Mouse (Mus musculus): ENCODE measurements around the gene Cisd3. TPM values are rescaled to one million over a fixed set of nuclear protein-coding genes. Genes with fewer than 3 reads are reported as not detected.
"Not testable (repeated sequence)": the region's sequence is repeated elsewhere in the genome, so short reads cannot be mapped to it uniquely, and the experiment has no call there.

Gene Cisd3
- 23.8 and 25.6 TPM in 2 replicates for polyA plus RNA-seq (2015; fragmentation: Nextera tagmentation; extraction: Ambion mirVana)

DNA sequence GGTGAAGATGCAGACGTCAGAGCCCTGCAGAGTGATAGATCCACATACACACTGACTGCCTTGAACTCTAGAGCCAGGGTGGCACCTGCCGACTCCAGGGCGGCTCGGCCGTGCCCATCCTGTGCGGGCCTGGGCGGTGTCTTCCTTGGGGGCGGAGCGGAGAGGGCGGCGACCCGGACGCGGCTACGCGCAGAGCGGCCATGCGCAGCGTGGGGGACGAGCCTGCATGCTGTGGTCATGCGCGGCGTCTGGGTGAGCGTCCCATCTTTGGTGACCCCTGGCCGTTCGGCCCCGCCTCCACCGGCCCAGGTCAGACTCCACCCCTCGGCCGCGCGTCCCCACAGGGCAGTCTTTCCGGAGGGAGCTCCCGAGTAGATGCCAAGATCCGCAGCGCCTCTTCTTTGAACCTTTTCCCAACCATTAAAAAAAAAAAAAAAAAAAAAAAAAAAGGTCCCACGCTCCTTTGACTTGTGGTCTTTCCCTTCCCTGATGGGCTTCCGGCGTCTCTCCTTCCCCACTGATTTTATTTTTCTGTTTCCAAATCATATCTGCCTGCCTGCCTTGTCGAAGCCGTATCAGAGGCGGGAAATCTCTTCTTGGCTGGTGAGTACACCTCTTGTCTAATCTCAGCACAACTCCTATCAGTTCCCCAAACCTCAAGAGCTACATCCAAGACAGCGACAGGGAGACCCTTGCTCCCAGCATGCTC is at the start of gene Cisd3:
Gene Cisd3, plus strand, starts transcription at position 214 of the 709 bp plus-strand sequence.
- Histone ChIP-seq H3K27me3 (no peaks in the 10 kb centered on the region), H3K27ac (peak within 1 kb of the TSS; percentile 62), H3K9ac (peak within 1 kb of the TSS; percentile 73), H3K4me1 (replicated peaks) (peaks cover 27% of the 10 kb centered on the region), H3K4me3 (peak within 1 kb of the TSS; percentile 44), H3K36me3 (peaks cover 54% of the 10 kb centered on the region), H3K9me3 (no peaks in the 10 kb centered on the region), H3K4me2 (peak within 1 kb of the TSS; percentile 87)
- 1% methylated on average over 43 of the region's 43 CpGs for WGBS
- ATAC-seq (ENCODE audit: low FRiP score), result peak; percentile 78

DNA sequence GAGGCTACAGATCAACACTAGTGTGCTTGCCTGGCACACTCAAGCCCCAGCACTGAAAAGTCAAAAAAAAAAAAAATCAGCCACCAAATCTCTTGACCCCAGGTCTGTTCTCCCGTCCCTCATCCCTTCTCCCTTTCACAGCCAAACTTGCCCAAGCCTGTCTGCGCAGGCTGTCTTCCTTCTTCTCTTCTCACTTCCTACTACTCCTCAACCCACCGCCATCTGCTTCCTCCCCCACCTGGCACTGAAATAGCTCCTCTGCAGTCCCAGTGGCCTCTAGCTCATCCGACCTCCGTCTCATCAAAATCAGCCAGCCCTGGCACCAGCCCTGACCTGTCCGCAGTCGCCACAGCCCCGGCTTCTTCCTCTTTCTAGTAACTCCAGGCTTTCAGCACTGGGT is 44.0 kb upstream of the Cisd3 start:
- 66% methylated on average over 8 of the region's 8 CpGs for WGBS
- no peak for ATAC-seq (ENCODE audit: low FRiP score)
- Histone ChIP-seq H3K9me3 (no peaks in the 10 kb centered on the region), H3K9ac (no peak overlapping the region; the same call in 1 of the 2 replicates), H3K36me3 (no peaks in the 10 kb centered on the region), H3K4me2 (no peak overlapping the region), H3K4me1 (replicated peaks) (no peaks in the 10 kb centered on the region), H3K27ac (no peak overlapping the region), H3K4me3 (no peak overlapping the region), H3K27me3 (0 out of 2 replicates have a peak, but pooled peaks cover 5% of the 10 kb centered on the region)

DNA sequence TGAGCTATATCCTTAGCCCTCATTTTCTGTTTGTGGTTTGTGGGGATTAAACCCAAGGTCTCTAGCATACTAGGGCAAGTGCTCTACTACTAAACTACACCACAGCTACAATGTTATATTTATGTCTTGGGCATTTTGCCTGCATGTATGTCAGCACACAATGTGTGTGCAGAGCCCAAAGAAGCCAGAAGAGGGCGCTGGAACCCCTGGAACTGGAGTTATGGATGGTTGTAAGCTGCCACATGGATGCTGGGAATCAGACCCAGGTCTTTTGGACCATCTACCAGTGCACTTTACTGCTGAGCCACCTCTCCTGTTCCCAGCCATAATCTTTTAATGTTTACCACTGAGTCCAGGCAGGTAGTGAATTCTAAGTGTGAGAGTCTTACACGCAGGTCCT is 42.9 kb upstream of the Cisd3 start:
- no peak overlapping the region for H3K9ac ChIP-seq
- H3K4me3 ChIP-seq, result no peak overlapping the region
- no peak for ATAC-seq (ENCODE audit: low FRiP score)
- no peaks in the 10 kb centered on the region for H3K36me3 ChIP-seq
- 0 out of 2 replicates have a peak, but pooled peaks cover 5% of the 10 kb centered on the region for H3K27me3 ChIP-seq
- no peaks in the 10 kb centered on the region for H3K9me3 ChIP-seq
- no peak overlapping the region for H3K27ac ChIP-seq
- WGBS, result 42% methylated on average over 2 of the region's 2 CpGs
- no peak overlapping the region for H3K4me2 ChIP-seq
- no peaks in the 10 kb centered on the region for H3K4me1 ChIP-seq (replicated peaks)

DNA sequence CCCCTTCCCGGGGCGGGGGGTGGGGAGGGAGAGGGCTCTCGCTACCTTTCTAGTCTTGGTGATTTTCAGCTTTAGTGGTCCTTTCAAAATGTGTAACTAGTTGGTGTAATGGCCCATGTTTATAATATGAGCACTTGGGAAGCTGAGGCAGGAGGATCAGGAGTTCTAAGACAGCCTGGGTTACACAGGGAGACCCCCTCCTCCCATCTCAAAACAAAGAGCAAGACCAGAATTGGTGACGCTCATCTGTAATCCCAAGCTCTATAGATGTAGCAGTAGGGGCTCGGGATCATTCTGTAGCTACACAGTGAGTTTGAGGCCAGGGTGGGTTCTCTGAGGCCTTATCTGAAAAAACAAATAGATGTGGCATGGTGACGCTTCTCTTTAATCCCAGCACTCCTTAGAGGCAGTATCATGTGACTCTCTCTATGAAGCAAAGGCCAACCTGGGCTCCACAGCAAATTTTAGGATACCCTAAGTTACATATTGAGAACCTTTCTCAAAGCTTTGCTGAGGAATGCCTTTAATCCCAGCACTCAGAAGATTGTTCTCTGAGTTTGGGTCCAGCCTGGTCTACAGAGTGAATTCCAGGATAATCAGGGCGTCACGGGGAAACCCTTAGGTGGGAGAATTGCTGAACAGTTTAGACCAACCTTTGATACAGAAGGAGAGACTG is 42.1 kb upstream of the Cisd3 start:
- Histone ChIP-seq H3K4me1 (replicated peaks) (no peaks in the 10 kb centered on the region), H3K4me3 (no peak overlapping the region), H3K36me3 (no peaks in the 10 kb centered on the region), H3K27me3 (0 out of 2 replicates have a peak, but pooled peaks cover 5% of the 10 kb centered on the region), H3K4me2 (no peak overlapping the region), H3K9me3 (no peaks in the 10 kb centered on the region), H3K27ac (no peak overlapping the region), H3K9ac (no peak overlapping the region)
- 87% methylated on average over 8 of the region's 8 CpGs for WGBS
- ATAC-seq (ENCODE audit: low FRiP score), result no peak

DNA sequence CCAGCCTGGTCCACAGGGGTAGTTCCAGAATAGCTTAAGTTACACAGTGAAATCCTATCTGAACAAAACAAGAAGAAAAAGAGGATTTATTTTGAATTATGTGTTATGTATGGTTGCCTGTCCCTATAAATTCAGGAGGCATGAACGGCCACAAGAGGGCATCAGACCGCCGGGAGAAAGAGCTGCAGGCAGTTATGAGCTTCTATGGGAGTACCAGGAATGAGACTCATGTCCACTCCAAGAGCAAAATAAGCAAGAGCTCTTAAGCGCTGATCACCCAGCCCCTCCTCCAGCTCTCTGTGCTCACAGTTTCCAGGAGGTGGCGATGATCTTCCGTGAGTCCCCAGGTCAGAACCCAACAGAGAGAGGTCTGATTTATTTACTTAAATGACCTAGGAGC is 40.8 kb upstream of the Cisd3 start:
- Histone ChIP-seq H3K36me3 (no peaks in the 10 kb centered on the region), H3K27me3 (0 out of 2 replicates have a peak, but pooled peaks cover 5% of the 10 kb centered on the region), H3K27ac (no peak overlapping the region), H3K4me1 (replicated peaks) (no peaks in the 10 kb centered on the region), H3K4me3 (no peak overlapping the region), H3K9ac (no peak overlapping the region), H3K9me3 (no peaks in the 10 kb centered on the region), H3K4me2 (no peak overlapping the region)
- no peak for ATAC-seq (ENCODE audit: low FRiP score)
- WGBS, result 3% methylated on average over 6 of the region's 6 CpGs

DNA sequence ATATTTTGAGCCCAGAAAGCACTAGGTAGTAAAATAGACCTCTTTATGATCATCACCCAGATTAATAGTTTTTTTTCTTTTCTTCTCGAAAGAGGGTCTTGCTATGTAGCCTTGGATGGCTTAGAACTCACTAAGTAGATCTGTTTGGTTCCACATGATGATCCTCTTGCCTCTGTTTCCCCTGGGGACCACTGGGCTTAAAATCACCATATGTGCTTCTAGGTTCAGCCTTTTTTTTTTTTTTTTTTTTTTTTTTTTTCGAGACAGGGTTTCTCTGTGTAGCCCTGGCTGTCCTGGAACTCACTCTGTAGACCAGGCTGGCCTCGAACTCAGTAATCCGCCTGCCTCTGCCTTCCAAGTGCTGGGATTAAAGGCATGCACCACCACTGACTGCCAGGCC is 37.1 kb upstream of the Cisd3 start:
- not testable (repeated sequence) for ATAC-seq (ENCODE audit: low FRiP score); H3K36me3 ChIP-seq; H3K9me3 ChIP-seq; H3K4me2 ChIP-seq; H3K4me3 ChIP-seq; H3K9ac ChIP-seq; H3K27me3 ChIP-seq; H3K4me1 ChIP-seq (replicated peaks); H3K27ac ChIP-seq
- 79% methylated on average over 4 of the region's 4 CpGs for WGBS

DNA sequence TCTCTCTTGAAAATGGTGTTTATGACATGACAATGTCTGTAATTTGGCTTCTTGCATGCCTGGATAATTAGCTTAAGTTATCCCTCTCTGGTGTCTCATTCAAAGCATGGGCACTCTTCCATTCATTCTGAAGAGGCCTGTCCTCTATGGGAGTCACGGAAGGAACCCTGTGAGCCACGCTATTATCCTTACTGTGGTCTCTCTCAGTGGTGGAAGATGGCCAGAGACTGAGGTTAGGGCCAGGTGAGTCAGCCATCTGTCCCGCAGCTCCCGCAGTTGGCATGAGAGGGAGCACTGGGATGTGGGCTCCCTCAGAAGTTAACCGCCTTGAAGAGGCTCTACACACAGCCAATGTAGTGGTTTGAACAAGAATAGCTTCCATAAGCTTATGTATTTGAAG is 35.3 kb upstream of the Cisd3 start:
- Histone ChIP-seq H3K9ac (no peak overlapping the region), H3K27me3 (no peaks in the 10 kb centered on the region), H3K4me3 (no peak overlapping the region), H3K36me3 (no peaks in the 10 kb centered on the region), H3K9me3 (no peaks in the 10 kb centered on the region), H3K4me1 (replicated peaks) (peaks cover 6% of the 10 kb centered on the region; the same call in 1 of the 2 replicates), H3K4me2 (no peak overlapping the region), H3K27ac (no peak overlapping the region)
- ATAC-seq (ENCODE audit: low FRiP score), result no peak
- 64% methylated on average over 5 of the region's 5 CpGs for WGBS

DNA sequence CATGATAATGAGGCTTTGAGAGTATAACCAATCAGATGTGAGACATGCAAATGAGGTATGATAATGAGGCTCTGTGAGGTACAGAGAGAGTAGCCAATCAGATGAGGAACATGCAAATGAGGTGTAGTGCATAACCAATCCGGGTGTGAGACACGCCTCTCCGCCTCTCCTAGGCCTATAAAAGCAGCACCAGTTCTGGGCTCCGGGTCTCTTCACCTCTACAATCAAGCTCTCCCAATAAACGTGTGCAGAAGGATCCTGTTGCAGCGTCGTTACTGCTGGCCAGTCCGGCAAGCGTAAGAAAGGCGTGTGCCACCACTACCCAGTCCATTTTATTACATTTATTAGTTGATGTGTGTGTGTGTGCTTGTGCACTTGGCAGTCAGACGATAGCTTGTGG is 32.2 kb upstream of the Cisd3 start:
- not testable (repeated sequence) for H3K27ac ChIP-seq; H3K36me3 ChIP-seq; ATAC-seq (ENCODE audit: low FRiP score); H3K9ac ChIP-seq; H3K27me3 ChIP-seq; H3K4me1 ChIP-seq (replicated peaks); H3K4me2 ChIP-seq; H3K9me3 ChIP-seq; H3K4me3 ChIP-seq
- WGBS, result 95% methylated on average over 11 of the region's 11 CpGs

DNA sequence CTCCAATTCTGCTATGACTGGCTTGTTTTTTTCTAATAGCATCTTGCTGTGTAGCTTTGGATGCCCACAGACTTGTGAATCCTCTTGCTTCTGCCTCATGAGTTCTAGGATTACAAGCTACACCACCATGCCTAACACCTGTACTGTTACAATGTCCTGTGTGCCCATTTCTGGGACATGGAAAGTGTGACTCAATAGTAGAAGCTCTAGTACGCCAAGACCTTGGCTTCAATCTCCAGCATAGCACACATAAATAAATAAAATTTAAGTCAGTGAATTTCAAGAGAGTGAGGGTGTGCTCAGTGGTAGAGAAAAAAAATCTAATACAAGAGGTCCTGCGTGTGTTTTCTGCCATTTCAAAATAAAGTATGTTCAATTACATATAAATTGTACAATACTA is 31.4 kb upstream of the Cisd3 start:
- no peak for ATAC-seq (ENCODE audit: low FRiP score)
- H3K36me3 ChIP-seq, result no peaks in the 10 kb centered on the region
- WGBS, result 96% methylated on average over 2 of the region's 2 CpGs
- H3K9ac ChIP-seq, result no peak overlapping the region
- no peaks in the 10 kb centered on the region for H3K9me3 ChIP-seq
- H3K4me2 ChIP-seq, result no peak overlapping the region
- no peak overlapping the region for H3K27ac ChIP-seq
- peaks cover 5% of the 10 kb centered on the region for H3K27me3 ChIP-seq
- peaks cover 10% of the 10 kb centered on the region for H3K4me1 ChIP-seq (replicated peaks)
- H3K4me3 ChIP-seq, result no peak overlapping the region

DNA sequence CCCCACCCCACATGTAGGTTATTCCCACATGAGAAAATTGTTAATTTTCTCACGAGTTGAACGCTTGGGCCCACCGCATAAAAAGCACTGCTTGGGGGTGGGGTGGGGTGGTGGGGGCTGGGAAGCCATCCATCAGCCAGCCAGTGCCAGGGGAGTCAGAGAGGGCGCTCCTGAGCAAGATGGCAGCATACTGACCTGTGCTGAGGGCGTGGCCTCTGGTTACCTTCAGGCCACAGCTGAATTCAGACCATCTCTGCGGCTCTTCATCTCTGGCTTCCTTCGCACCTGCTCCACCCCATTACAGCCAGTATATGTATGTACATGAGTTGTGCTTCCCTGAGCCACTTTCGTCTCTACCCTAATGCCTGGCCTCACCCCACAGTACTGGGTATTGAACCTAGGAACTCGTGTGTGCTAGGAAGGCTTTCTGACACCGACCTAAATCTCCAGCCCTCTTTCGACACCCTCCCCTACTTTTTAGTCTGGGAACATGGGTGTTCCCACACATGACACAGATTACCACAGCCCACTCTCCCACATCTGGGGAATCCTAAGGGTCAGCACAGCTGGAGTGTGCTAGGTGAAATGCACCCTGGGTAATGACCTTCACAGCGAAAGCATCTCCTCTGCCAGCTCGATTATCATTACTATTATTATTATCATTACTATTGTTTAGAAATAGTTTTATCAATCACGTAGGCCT is 29.2 kb upstream of the Cisd3 start:
- Histone ChIP-seq H3K4me2 (no peak overlapping the region), H3K9me3 (no peaks in the 10 kb centered on the region), H3K27ac (no peak overlapping the region), H3K4me3 (no peak overlapping the region), H3K4me1 (replicated peaks) (peaks cover 19% of the 10 kb centered on the region), H3K27me3 (peaks cover 15% of the 10 kb centered on the region), H3K9ac (no peak overlapping the region), H3K36me3 (no peaks in the 10 kb centered on the region)
- 65% methylated on average over 14 of the region's 14 CpGs for WGBS
- no peak for ATAC-seq (ENCODE audit: low FRiP score)

DNA sequence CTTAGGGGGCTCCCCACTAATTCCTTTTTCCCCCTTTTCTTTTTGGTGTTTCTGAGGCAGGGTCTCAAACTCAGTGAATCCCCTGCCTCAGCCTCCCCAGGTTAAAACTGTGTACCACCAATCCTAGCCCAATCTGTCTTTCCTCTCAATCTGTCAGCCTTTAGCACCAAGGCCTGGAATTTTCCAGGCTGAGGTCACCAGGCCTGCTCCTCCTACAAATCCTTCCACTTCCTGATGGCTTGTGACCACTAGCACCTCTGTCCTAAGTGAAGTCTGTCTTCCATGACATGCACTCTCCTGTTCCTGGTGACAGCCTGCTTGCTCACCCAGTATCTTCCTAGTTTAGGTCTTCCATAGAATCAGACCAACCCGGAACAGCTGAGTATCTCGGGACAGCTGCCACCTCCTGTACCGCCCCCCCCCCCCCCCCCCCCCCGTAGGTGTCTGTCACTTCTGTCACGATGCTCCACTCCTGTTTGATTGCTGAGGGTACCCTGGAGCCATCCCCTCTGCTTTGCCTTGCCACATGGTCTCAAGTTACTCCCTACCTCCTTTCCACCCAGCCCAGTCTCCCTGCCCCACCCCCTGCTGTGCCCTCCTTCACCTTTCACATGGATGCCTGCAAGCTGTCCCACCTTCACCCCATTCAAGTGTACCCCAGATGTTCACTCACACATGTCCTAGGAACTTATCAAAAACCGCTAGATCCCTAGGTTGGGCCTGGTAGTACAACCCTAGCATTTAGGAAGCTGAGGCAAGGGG is 28.3 kb upstream of the Cisd3 start:
- Histone ChIP-seq H3K9me3 (no peaks in the 10 kb centered on the region), H3K4me1 (replicated peaks) (peaks cover 28% of the 10 kb centered on the region), H3K4me2 (no peak overlapping the region), H3K36me3 (no peaks in the 10 kb centered on the region), H3K4me3 (no peak overlapping the region), H3K27me3 (peaks cover 25% of the 10 kb centered on the region), H3K9ac (no peak overlapping the region), H3K27ac (no peak overlapping the region)
- ATAC-seq (ENCODE audit: low FRiP score), result no peak
- WGBS, result 35% methylated on average over 5 of the region's 6 CpGs

DNA sequence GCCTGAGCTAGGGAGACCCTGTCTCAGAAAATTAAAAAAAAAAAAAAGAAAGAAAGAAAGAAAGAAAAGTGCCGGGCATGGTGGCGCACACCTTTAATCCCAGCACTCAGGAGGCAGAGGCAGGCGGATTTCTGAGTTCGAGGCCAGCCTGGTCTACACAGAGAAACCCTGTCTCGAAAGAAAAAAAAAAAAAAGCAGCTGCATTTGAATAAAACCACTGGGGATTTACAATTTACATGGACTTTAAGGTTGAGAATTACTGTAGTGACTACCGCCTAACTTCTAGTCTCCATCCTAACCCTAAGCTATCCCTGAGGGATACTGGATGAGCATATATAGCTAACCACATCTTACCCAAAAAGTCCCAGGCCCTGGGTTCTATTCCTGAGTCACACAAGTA is 27.7 kb upstream of the Cisd3 start:
- H3K4me2 ChIP-seq; H3K9me3 ChIP-seq; H3K27ac ChIP-seq; H3K9ac ChIP-seq; ATAC-seq (ENCODE audit: low FRiP score); H3K4me3 ChIP-seq; H3K36me3 ChIP-seq: not testable (repeated sequence)
- Histone ChIP-seq H3K27me3 (peaks cover 29% of the 10 kb centered on the region), H3K4me1 (replicated peaks) (peaks cover 32% of the 10 kb centered on the region)
- 96% methylated on average over 6 of the region's 6 CpGs for WGBS
